Mouse (Mus musculus) bone marrow macrophage, adult 2 months (primary cell): ENCODE measurements around the gene Olfr649. TPM values are rescaled to one million over a fixed set of nuclear protein-coding genes. Genes with fewer than 3 reads are reported as not detected.

Experiments
- H3K27ac ChIP-seq: 2 replicates; pipeline ENCODE4 v1.5.1; 2012; ENCODE audit warnings: low read depth, low read length; ENCODE audit not compliant: insufficient read depth
- H3K4me1 ChIP-seq: 2 replicates; pipeline ENCODE4 v1.6.1; 2012; ENCODE audit warnings: low read length; ENCODE audit not compliant: control insufficient read depth, insufficient read depth
- H3K4me3 ChIP-seq: 2 replicates; pipeline ENCODE4 v1.5.1; 2012; ENCODE audit warnings: mild to moderate bottlenecking, low read length, moderate library complexity; ENCODE audit not compliant: insufficient read depth
- CTCF ChIP-seq: IDR thresholded peaks from 2 replicates; pipeline ENCODE4 v1.5.1; 2012; ENCODE audit warnings: low read depth, mild to moderate bottlenecking, low read length, moderate library complexity
- POLR2A ChIP-seq: IDR thresholded peaks from 2 replicates; pipeline ENCODE4 v1.6.1; 2012; ENCODE audit warnings: mild to moderate bottlenecking, low read depth, low read length, borderline replicate concordance
- polyA plus RNA-seq: library from polyadenylated mRNA; stranded (reverse); fragments of >200 nt; gene quantifications from 2 replicates; pipeline ENCODE4 v1.2.4, GENCODE M21; 2012; ENCODE audit not compliant: missing spikeins, insufficient read depth, insufficient read length

Gene Olfr649
- polyA plus RNA-seq, 1 experiment: not detected

GRCm38 (mm10) chr7:104199822-104200221 is 4.0 kb upstream of the Olfr649 start:
- TF ChIP-seq CTCF: peak; percentile 92
- TF ChIP-seq POLR2A: no peak
- H3K4me1 ChIP-seq: no peaks in the 10 kb centered on the region
- no peak overlapping the region for H3K27ac ChIP-seq
- H3K4me3 ChIP-seq: no peak overlapping the region

- no peak for TF ChIP-seq CTCF
- no peak for TF ChIP-seq POLR2A
- Histone ChIP-seq H3K27ac (no peak overlapping the region), H3K4me1 (no peaks in the 10 kb centered on the region), H3K4me3 (no peak overlapping the region)
Measured at GRCm38 (mm10) chr7:104191275-104191674, 4.5 kb downstream of the Olfr649 start.

GRCm38 (mm10) chr7:104183292-104183691 is 12.5 kb downstream of the Olfr649 start, which contains the start of gene Olfr648:
Gene Olfr648, minus strand, starts transcription at chr7:104183392.
- Histone ChIP-seq H3K4me1 (no peaks in the 10 kb centered on the region), H3K27ac (no peak within 1 kb of the TSS), H3K4me3 (no peak within 1 kb of the TSS)
- TF ChIP-seq POLR2A: no peak
- no peak for TF ChIP-seq CTCF

- TF ChIP-seq POLR2A (no peak), CTCF (no peak)
- no peaks in the 10 kb centered on the region for H3K4me1 ChIP-seq
- no peak overlapping the region for H3K4me3 ChIP-seq
- no peak overlapping the region for H3K27ac ChIP-seq
Measured at GRCm38 (mm10) chr7:104179074-104179473, 16.7 kb downstream of the Olfr649 start.

GRCm38 (mm10) chr7:104178422-104179054 is 17.2 kb downstream of the Olfr649 start:
- TF ChIP-seq CTCF (no peak), POLR2A (no peak)

GRCm38 (mm10) chr7:104175085-104175484 is 20.7 kb downstream of the Olfr649 start:
- Histone ChIP-seq H3K4me1 (no peaks in the 10 kb centered on the region), H3K4me3 (no peak overlapping the region), H3K27ac (no peak overlapping the region)
- TF ChIP-seq CTCF (no peak), POLR2A (no peak)

More at GRCm38 (mm10) chr7:104178422-104179054, 17.2 kb downstream of the Olfr649 start:
- Histone ChIP-seq H3K4me1 (no peaks in the 10 kb centered on the region), H3K27ac (no peak overlapping the region), H3K4me3 (no peak overlapping the region)

- Histone ChIP-seq H3K4me3 (no peak overlapping the region), H3K27ac (no peak overlapping the region), H3K4me1 (no peaks in the 10 kb centered on the region)
- TF ChIP-seq POLR2A: no peak
- TF ChIP-seq CTCF: no peak
Measured at GRCm38 (mm10) chr7:104169634-104170204, 26.1 kb downstream of the Olfr649 start.

- Histone ChIP-seq H3K4me1 (no peaks in the 10 kb centered on the region), H3K27ac (no peak overlapping the region), H3K4me3 (no peak overlapping the region)
- TF ChIP-seq CTCF: no peak
- TF ChIP-seq POLR2A: no peak
Measured at GRCm38 (mm10) chr7:104167105-104167504, 28.7 kb downstream of the Olfr649 start.

- no peaks in the 10 kb centered on the region for H3K4me1 ChIP-seq
- H3K4me3 ChIP-seq: no peak within 1 kb of the TSS
- no peak for TF ChIP-seq POLR2A
- no peak for TF ChIP-seq CTCF
- H3K27ac ChIP-seq: no peak within 1 kb of the TSS
Measured at GRCm38 (mm10) chr7:104150456-104150855, 45.3 kb downstream of the Olfr649 start, which contains the start of gene Ubqlnl. Gene Ubqlnl, minus strand, starts transcription at chr7:104150556.

GRCm38 (mm10) chr7:104143179-104143578 is 52.6 kb downstream of the Olfr649 start, which contains the start of gene Ubqln3:
Gene Ubqln3, minus strand, starts transcription at chr7:104143279.
- Histone ChIP-seq H3K4me3 (no peak within 1 kb of the TSS), H3K27ac (no peak within 1 kb of the TSS), H3K4me1 (no peaks in the 10 kb centered on the region)
- TF ChIP-seq CTCF (no peak), POLR2A (no peak)

Other genes with a start within 250 kb of the Olfr649 start
- gene Olfr635, start 224.8 kb downstream of the Olfr649 start, polyA plus RNA-seq: 0.13 TPM in 1 of 2 replicates, not detected in the other
- not detected in 2 replicates for gene Olfr638, start 197.2 kb downstream of the Olfr649 start, polyA plus RNA-seq
- 0.12 TPM in 1 of 2 replicates, not detected in the other for gene Olfr639, start 178.7 kb downstream of the Olfr649 start, polyA plus RNA-seq
- not detected in 2 replicates for gene Olfr640, start 170.4 kb downstream of the Olfr649 start, polyA plus RNA-seq
- not detected in 2 replicates for gene Olfr641, start 160.5 kb downstream of the Olfr649 start, polyA plus RNA-seq
- gene Olfr642, start 143.3 kb downstream of the Olfr649 start, polyA plus RNA-seq: 0.17 TPM in 1 of 2 replicates, not detected in the other
- gene 4930516K23Rik, start 134.5 kb downstream of the Olfr649 start, polyA plus RNA-seq: not detected in 2 replicates
- not detected in 2 replicates for gene Olfr644, start 124.1 kb downstream of the Olfr649 start, polyA plus RNA-seq
- gene Olfr645, start 110.5 kb downstream of the Olfr649 start, polyA plus RNA-seq: not detected in 2 replicates
- gene Olfr646, start 91.1 kb downstream of the Olfr649 start, polyA plus RNA-seq: not detected in 2 replicates
- gene Ubqln5, start 66.2 kb downstream of the Olfr649 start, polyA plus RNA-seq: not detected in 2 replicates
- not detected in 2 replicates for gene Olfr643, start 58.6 kb downstream of the Olfr649 start, polyA plus RNA-seq
- gene Ubqln3, start 52.7 kb downstream of the Olfr649 start, polyA plus RNA-seq: not detected in 2 replicates
- gene Ubqlnl, start 45.4 kb downstream of the Olfr649 start, polyA plus RNA-seq: not detected in 2 replicates
- gene Olfm5, start 31.2 kb downstream of the Olfr649 start, polyA plus RNA-seq: not detected in 2 replicates
- gene Olfr648, start 12.6 kb downstream of the Olfr649 start, polyA plus RNA-seq: not detected in 2 replicates
- gene Trim6, start 22.8 kb upstream of the Olfr649 start, polyA plus RNA-seq: 1.7 and 3.0 TPM in 2 replicates
- 50.1 and 53.9 TPM in 2 replicates for gene Trim34a, start 48.5 kb upstream of the Olfr649 start, polyA plus RNA-seq
- 14.9 and 15.9 TPM in 2 replicates for gene Trim5, start 92.1 kb upstream of the Olfr649 start, polyA plus RNA-seq
- 70.6 and 78.1 TPM in 2 replicates for gene Trim12a, start 119.5 kb upstream of the Olfr649 start, polyA plus RNA-seq
- 2.5 TPM in 1 of 2 replicates, not detected in the other for gene Trim34b, start 133.5 kb upstream of the Olfr649 start, polyA plus RNA-seq
- gene Trim12c, start 157.4 kb upstream of the Olfr649 start, polyA plus RNA-seq: 29.4 and 30.3 TPM in 2 replicates
- 3.0 and 3.3 TPM in 2 replicates for gene Trim30b, start 173.9 kb upstream of the Olfr649 start, polyA plus RNA-seq
- 7.6 and 9.4 TPM in 2 replicates for gene Trim30c, start 204.9 kb upstream of the Olfr649 start, polyA plus RNA-seq